Mouse (Mus musculus): Measurements from ENCODE around the gene Thsd4. TPM values are rescaled to one million over a fixed set of nuclear protein-coding genes. Genes with fewer than 3 reads are reported as not detected.

Thsd4 gene
- polyA plus RNA-seq, 1 experiment: 1.7 TPM

DNA sequence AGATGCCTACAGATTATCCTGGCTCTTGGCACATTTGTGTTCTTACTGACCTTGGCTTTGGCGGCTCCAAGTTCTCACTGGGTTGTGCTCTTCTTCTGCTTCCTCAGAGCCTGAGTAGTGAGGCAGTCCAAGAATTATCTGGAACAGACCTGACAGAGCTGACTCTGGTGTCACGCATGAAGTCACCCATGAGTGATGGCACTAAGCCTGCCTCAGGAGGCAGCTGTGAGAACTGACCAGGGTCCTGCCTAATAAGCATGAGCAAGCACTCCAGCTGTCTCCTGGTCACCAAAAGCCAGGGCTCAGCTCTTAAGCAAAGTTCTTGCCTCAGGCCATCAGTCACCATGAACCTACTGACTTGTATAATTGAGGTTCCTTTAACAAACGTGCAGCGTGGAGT lies 89.9 kb downstream of the Thsd4 start:
- TF ChIP-seq REST (IDR thresholded peaks at IDR 0.05; ENCODE audit: insufficient read depth, insufficient read length) (peak; percentile 9), TCF12 (IDR thresholded peaks at IDR 0.05; ENCODE audit: insufficient read depth, poor library complexity, severe bottlenecking) (no peak)
- H3K36me3 ChIP-seq (ENCODE audit: control insufficient read depth, insufficient read depth): no peaks in the 10 kb centered on the region
- no peak overlapping the region for H3K4me2 ChIP-seq (ENCODE audit: low read depth)
- H3K27me3 ChIP-seq (ENCODE audit: control insufficient read depth, insufficient read depth, insufficient read length): no peaks in the 10 kb centered on the region
- H3ac ChIP-seq (ENCODE audit: control insufficient read depth, insufficient read length): no peak overlapping the region
- H3K79me2 ChIP-seq (ENCODE audit: control insufficient read depth, insufficient read depth): no peaks in the 10 kb centered on the region
- no peak overlapping the region for H3K4me3 ChIP-seq

DNA sequence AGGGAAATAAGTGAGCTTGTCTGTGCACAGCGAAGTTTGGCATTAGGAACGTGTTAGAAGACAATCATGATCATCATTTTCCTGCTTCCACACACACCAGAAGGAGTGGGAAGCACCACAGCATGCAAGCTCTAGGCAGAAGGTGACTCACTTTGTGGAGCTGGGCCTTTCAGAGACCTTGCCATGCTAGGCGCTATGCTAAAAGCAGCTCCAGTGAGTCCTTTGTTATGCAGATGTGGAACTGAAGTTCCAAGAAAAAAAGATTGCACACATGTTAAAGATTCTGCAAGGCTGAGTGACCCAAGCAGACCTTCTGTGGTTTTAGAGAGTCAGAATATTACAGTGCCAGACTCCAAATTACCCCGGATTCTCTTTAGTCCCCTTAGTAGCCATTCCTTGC lies 91.8 kb downstream of the Thsd4 start:
- TF ChIP-seq MYOD1 (IDR thresholded peaks at IDR 0.05; ENCODE audit: control insufficient read depth in 1 of 3, insufficient read length in 2 of 3, low read depth in 2 of 3) (no peak), POLR2AphosphoS2 (IDR thresholded peaks at IDR 0.05; ENCODE audit: insufficient read length, low read depth) (no peak), MAX (IDR thresholded peaks at IDR 0.05; ENCODE audit: low read depth) (no peak), USF1 (IDR thresholded peaks at IDR 0.05; ENCODE audit: low read depth) (no peak), REST (IDR thresholded peaks at IDR 0.05; ENCODE audit: insufficient read depth, insufficient read length) (no peak), POLR2A (IDR thresholded peaks at IDR 0.05; ENCODE audit: insufficient read length, low read depth) (no peak), MYOG (IDR thresholded peaks at IDR 0.05; ENCODE audit: control insufficient read depth in 1 of 3, insufficient read depth in 1 of 3, insufficient read length in 2 of 3, low read depth in 2 of 3) (no peak)
- Histone ChIP-seq H3ac (ENCODE audit: control insufficient read depth, insufficient read length) (no peak overlapping the region), H3K27me3 (ENCODE audit: control insufficient read depth, insufficient read depth, insufficient read length) (no peaks in the 10 kb centered on the region), H3K4me2 (ENCODE audit: low read depth) (no peak overlapping the region), H3K79me2 (ENCODE audit: control insufficient read depth, insufficient read depth) (no peaks in the 10 kb centered on the region), H3K36me3 (ENCODE audit: control insufficient read depth, insufficient read depth) (no peaks in the 10 kb centered on the region), H3K4me3 (no peak overlapping the region)

DNA sequence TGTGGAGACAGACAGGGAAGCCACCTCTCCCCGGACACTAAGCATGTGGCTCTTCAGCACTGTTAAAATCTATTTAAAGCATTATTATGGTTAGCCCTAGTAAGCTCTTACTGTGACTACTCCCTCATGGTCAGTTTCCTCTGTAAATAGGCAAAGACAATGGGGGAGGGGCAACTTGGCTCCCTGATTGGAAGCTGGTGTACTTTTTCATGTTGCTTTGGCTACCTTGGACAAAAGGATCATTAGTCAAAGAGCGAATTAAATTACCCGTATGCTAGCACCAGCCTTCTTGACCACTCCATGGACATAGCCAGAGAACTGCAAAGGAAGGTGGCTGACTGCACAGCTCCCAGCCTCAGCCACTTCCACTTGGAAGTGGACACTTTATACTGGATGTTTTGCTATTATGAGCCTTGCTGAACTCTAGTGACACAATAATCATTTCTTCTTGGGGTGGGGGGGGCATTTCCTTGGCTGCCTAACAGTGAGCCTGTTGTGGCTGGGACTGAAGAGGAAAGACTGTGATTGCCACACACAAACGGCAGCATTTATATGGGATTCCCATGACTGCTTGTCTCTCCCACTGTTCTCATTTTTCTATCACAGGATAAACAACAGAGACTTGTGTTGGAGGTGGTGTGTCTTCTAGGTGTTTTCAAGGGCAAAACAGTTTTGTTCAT lies 107.6 kb downstream of the Thsd4 start:
- Histone ChIP-seq H3K4me3 (no peak overlapping the region), H3K4me2 (ENCODE audit: low read depth) (no peak overlapping the region), H3K36me3 (ENCODE audit: control insufficient read depth, insufficient read depth) (no peaks in the 10 kb centered on the region), H3K27me3 (ENCODE audit: control insufficient read depth, insufficient read depth, insufficient read length) (no peaks in the 10 kb centered on the region), H3ac (ENCODE audit: control insufficient read depth, insufficient read length) (no peak overlapping the region), H3K79me2 (ENCODE audit: control insufficient read depth, insufficient read depth) (no peaks in the 10 kb centered on the region)
- no peak for TF ChIP-seq CEBPB (IDR thresholded peaks at IDR 0.05; ENCODE audit: insufficient read depth, poor library complexity, severe bottlenecking)
- TF ChIP-seq MYOG (IDR thresholded peaks at IDR 0.05; ENCODE audit: control insufficient read depth in 1 of 3, insufficient read depth in 1 of 3, insufficient read length in 2 of 3, low read depth in 2 of 3): no peak
- TF ChIP-seq E2F4 (IDR thresholded peaks at IDR 0.05; ENCODE audit: insufficient read depth): no peak
- no peak for TF ChIP-seq POLR2AphosphoS2 (IDR thresholded peaks at IDR 0.05; ENCODE audit: insufficient read length, low read depth)

DNA sequence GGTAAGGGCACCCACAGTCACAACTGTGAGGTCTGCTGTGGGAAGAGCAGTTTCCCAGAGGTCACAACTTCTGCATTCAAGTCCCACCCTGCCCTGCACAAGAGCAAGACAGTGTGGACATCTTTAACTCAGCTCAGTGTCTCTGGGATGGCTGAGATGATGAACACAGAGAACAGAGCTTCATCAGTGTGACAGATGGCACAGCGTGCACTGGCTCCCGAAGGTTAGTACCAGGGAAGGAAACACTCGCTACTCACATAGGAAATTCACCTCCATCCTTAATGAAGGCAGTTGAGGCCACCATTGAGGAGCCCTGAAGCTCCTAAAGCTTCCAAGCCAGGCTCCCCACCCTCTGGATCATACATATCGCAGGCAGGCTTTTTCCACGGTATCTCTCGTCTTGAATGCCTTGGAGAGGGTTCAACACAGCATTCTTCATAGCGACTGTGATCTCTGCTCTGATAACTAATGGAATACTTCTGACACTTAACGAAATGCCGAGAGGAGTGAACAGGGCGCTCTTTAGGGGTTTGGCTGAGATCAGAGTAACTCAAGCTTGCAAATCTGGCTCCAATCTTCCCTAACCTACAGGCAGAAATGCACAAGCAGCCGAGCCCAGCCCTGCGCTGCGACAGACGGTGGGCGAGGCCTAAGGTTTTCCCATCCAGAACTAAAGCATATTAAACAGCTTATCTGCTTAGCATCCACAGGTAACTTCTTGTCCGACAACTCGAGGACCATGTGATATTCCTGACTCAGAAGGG lies 110.8 kb downstream of the Thsd4 start:
- TF ChIP-seq E2F4 (IDR thresholded peaks at IDR 0.05; ENCODE audit: insufficient read depth) (no peak), USF1 (IDR thresholded peaks at IDR 0.05; ENCODE audit: low read depth) (no peak), TCF3 (IDR thresholded peaks at IDR 0.05; ENCODE audit: insufficient read length, low read depth) (no peak), POLR2A (IDR thresholded peaks at IDR 0.05; ENCODE audit: insufficient read length, low read depth) (no peak), REST (IDR thresholded peaks at IDR 0.05; ENCODE audit: insufficient read depth, insufficient read length) (no peak), MYOG (IDR thresholded peaks at IDR 0.05; ENCODE audit: control insufficient read depth in 1 of 3, insufficient read depth in 1 of 3, insufficient read length in 2 of 3, low read depth in 2 of 3) (no peak), MAX (IDR thresholded peaks at IDR 0.05; ENCODE audit: low read depth) (no peak), MYOD1 (IDR thresholded peaks at IDR 0.05; ENCODE audit: control insufficient read depth in 1 of 3, insufficient read length in 2 of 3, low read depth in 2 of 3) (no peak), SRF (IDR thresholded peaks at IDR 0.05; ENCODE audit: control insufficient read depth, insufficient read length, low read depth) (no peak), POLR2AphosphoS2 (IDR thresholded peaks at IDR 0.05; ENCODE audit: insufficient read length, low read depth) (no peak), CEBPB (IDR thresholded peaks at IDR 0.05; ENCODE audit: insufficient read depth, poor library complexity, severe bottlenecking) (no peak), TCF12 (IDR thresholded peaks at IDR 0.05; ENCODE audit: insufficient read depth, poor library complexity, severe bottlenecking) (no peak)
- H3K4me2 ChIP-seq (ENCODE audit: low read depth): no peak overlapping the region
- no peak overlapping the region for H3K4me3 ChIP-seq
- H3K36me3 ChIP-seq (ENCODE audit: control insufficient read depth, insufficient read depth): no peaks in the 10 kb centered on the region
- H3K79me2 ChIP-seq (ENCODE audit: control insufficient read depth, insufficient read depth): no peaks in the 10 kb centered on the region
- H3ac ChIP-seq (ENCODE audit: control insufficient read depth, insufficient read length): no peak overlapping the region
- no peaks in the 10 kb centered on the region for H3K27me3 ChIP-seq (ENCODE audit: control insufficient read depth, insufficient read depth, insufficient read length)

DNA sequence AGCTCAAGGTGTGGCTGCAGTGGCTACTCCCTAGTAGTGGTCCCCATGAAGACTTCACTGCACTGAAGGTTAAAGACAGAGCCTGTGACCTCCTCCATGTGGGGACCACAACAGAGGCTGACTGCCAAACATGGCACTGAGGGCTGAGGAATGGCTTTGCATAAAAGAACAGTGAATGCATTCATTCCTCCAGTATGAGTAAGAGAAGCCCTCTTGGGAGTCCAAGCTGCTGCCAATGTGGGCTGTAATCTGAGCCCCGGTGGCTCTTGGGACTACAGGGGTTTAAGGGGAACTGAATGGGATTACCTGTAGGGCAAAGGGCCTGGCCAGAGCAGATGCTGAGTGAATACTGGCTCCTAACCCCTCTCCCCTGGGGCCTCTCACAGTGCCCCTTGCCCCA lies 114.5 kb downstream of the Thsd4 start:
- H3K36me3 ChIP-seq (ENCODE audit: control insufficient read depth, insufficient read depth): no peaks in the 10 kb centered on the region
- no peak overlapping the region for H3K4me3 ChIP-seq
- H3ac ChIP-seq (ENCODE audit: control insufficient read depth, insufficient read length): no peak overlapping the region
- TF ChIP-seq USF1 (IDR thresholded peaks at IDR 0.05; ENCODE audit: low read depth) (no peak), TCF12 (IDR thresholded peaks at IDR 0.05; ENCODE audit: insufficient read depth, poor library complexity, severe bottlenecking) (no peak), CEBPB (IDR thresholded peaks at IDR 0.05; ENCODE audit: insufficient read depth, poor library complexity, severe bottlenecking) (no peak), MYOD1 (IDR thresholded peaks at IDR 0.05; ENCODE audit: control insufficient read depth in 1 of 3, insufficient read length in 2 of 3, low read depth in 2 of 3) (no peak), MAX (IDR thresholded peaks at IDR 0.05; ENCODE audit: low read depth) (no peak), SRF (IDR thresholded peaks at IDR 0.05; ENCODE audit: control insufficient read depth, insufficient read length, low read depth) (peak; percentile 76), POLR2AphosphoS2 (IDR thresholded peaks at IDR 0.05; ENCODE audit: insufficient read length, low read depth) (no peak), MYOG (IDR thresholded peaks at IDR 0.05; ENCODE audit: control insufficient read depth in 1 of 3, insufficient read depth in 1 of 3, insufficient read length in 2 of 3, low read depth in 2 of 3) (no peak), REST (IDR thresholded peaks at IDR 0.05; ENCODE audit: insufficient read depth, insufficient read length) (no peak)
- H3K79me2 ChIP-seq (ENCODE audit: control insufficient read depth, insufficient read depth): no peaks in the 10 kb centered on the region
- H3K4me2 ChIP-seq (ENCODE audit: low read depth): no peak overlapping the region
- no peaks in the 10 kb centered on the region for H3K27me3 ChIP-seq (ENCODE audit: control insufficient read depth, insufficient read depth, insufficient read length)

All from myocyte (in vitro differentiated cells).